Mouse (Mus musculus) C2C12 (cell line): ENCODE results near the gene Itgb2.

Experiments
- CEBPB ChIP-seq: IDR thresholded peaks from one replicate; pipeline ENCODE4 v1.6.1; 2011; ENCODE audit warnings: low read depth, mild to moderate bottlenecking, control low read depth, moderate library complexity
- CTCF ChIP-seq: IDR thresholded peaks from one replicate; pipeline ENCODE4 v1.5.1; 2011; ENCODE audit not compliant: control insufficient read depth, insufficient read depth, insufficient read length
- MAX ChIP-seq: IDR thresholded peaks from one replicate; pipeline ENCODE4 v1.6.1; 2011; ENCODE audit warnings: mild to moderate bottlenecking, control low read depth
- MYOD1 ChIP-seq: IDR thresholded peaks from one replicate; pipeline ENCODE4 v1.6.1; 2011; ENCODE audit warnings: low read depth; ENCODE audit not compliant: control insufficient read depth, insufficient read length
- MYOG ChIP-seq: IDR thresholded peaks from one replicate; pipeline ENCODE4 v1.6.1; 2011; ENCODE audit not compliant: control insufficient read depth, insufficient read length; ENCODE audit errors: extremely low read depth
- USF1 ChIP-seq: IDR thresholded peaks from one replicate; pipeline ENCODE4 v1.6.1; 2011; ENCODE audit warnings: low read depth, mild to moderate bottlenecking, control low read depth, moderate library complexity

- TF ChIP-seq MYOD1 (no peak), CTCF (no peak), USF1 (no peak), MYOG (no peak), CEBPB (no peak), MAX (no peak)
Measured at GRCm38 (mm10) chr10:77530140-77530539, at the start of gene Itgb2.
